Mouse (Mus musculus): Measurements from ENCODE around the gene Ppp1r3e.

The Ppp1r3e gene

GRCm38 (mm10) chr14:54877048-54877715, at the start of gene Ppp1r3e:
Gene Ppp1r3e (minus strand): TSS chr14:54877550.
- DNase-seq (ENCODE audit: low read depth, low spot score): peak; percentile 61

GRCm38 (mm10) chr14:54926401-54927158, 49.2 kb upstream of the Ppp1r3e start:
- peak; percentile 92 for DNase-seq (ENCODE audit: low read depth, low spot score)

- peak; percentile 70 for DNase-seq (ENCODE audit: low read depth, low spot score)
Observed at GRCm38 (mm10) chr14:54925349-54926342, 48.3 kb upstream of the Ppp1r3e start, which contains the start of gene Efs. Gene Efs (minus strand): TSS chr14:54926126.

GRCm38 (mm10) chr14:54924641-54925348, 47.4 kb upstream of the Ppp1r3e start:
- peak; percentile 74 for DNase-seq (ENCODE audit: low read depth, low spot score)

- DNase-seq (ENCODE audit: low read depth, low spot score): no peak
Observed at GRCm38 (mm10) chr14:54920076-54920685, 42.8 kb upstream of the Ppp1r3e start.

GRCm38 (mm10) chr14:54913343-54913742, 36.0 kb upstream of the Ppp1r3e start:
- DNase-seq (ENCODE audit: low read depth, low spot score): no peak

GRCm38 (mm10) chr14:54912886-54913285, 35.5 kb upstream of the Ppp1r3e start, which contains the start of gene Slc22a17:
Gene Slc22a17 (minus strand): TSS chr14:54913132.
- peak; percentile 87 for DNase-seq (ENCODE audit: low read depth, low spot score)

GRCm38 (mm10) chr14:54912109-54912850, 34.9 kb upstream of the Ppp1r3e start:
- no peak for DNase-seq (ENCODE audit: low read depth, low spot score)

GRCm38 (mm10) chr14:54908682-54909081, 31.3 kb upstream of the Ppp1r3e start:
- DNase-seq (ENCODE audit: low read depth, low spot score): no peak

- no peak for DNase-seq (ENCODE audit: low read depth, low spot score)
Observed at GRCm38 (mm10) chr14:54903641-54904040, 26.3 kb upstream of the Ppp1r3e start.

- DNase-seq (ENCODE audit: low read depth, low spot score): peak; percentile 85
Observed at GRCm38 (mm10) chr14:54900383-54900782, 23.0 kb upstream of the Ppp1r3e start.

- DNase-seq (ENCODE audit: low read depth, low spot score): no peak
Observed at GRCm38 (mm10) chr14:54897445-54897844, 20.1 kb upstream of the Ppp1r3e start.

- DNase-seq (ENCODE audit: low read depth, low spot score): no peak
Observed at GRCm38 (mm10) chr14:54894296-54895151, 17.2 kb upstream of the Ppp1r3e start.

GRCm38 (mm10) chr14:54893651-54894181, 16.4 kb upstream of the Ppp1r3e start:
- DNase-seq (ENCODE audit: low read depth, low spot score): peak; percentile 99

- no peak for DNase-seq (ENCODE audit: low read depth, low spot score)
Observed at GRCm38 (mm10) chr14:54892200-54892599, 14.8 kb upstream of the Ppp1r3e start, which contains the start of gene Pabpn1. Gene Pabpn1 (plus strand): TSS chr14:54892500.

- no peak for DNase-seq (ENCODE audit: low read depth, low spot score)
Observed at GRCm38 (mm10) chr14:54885309-54885708, 8.0 kb upstream of the Ppp1r3e start.

GRCm38 (mm10) chr14:54884022-54884712, 6.8 kb upstream of the Ppp1r3e start:
- no peak for DNase-seq (ENCODE audit: low read depth, low spot score)
